Mouse (Mus musculus): ENCODE data around the gene Zc3h13. TPM values are rescaled to one million over a fixed set of nuclear protein-coding genes. Genes with fewer than 3 reads are reported as not detected.

Zc3h13 gene
- 32.4 and 40.2 TPM in 2 replicates for polyA plus RNA-seq (2014; fragmentation: Nextera tagmentation; extraction: Ambion mirVana)

DNA sequence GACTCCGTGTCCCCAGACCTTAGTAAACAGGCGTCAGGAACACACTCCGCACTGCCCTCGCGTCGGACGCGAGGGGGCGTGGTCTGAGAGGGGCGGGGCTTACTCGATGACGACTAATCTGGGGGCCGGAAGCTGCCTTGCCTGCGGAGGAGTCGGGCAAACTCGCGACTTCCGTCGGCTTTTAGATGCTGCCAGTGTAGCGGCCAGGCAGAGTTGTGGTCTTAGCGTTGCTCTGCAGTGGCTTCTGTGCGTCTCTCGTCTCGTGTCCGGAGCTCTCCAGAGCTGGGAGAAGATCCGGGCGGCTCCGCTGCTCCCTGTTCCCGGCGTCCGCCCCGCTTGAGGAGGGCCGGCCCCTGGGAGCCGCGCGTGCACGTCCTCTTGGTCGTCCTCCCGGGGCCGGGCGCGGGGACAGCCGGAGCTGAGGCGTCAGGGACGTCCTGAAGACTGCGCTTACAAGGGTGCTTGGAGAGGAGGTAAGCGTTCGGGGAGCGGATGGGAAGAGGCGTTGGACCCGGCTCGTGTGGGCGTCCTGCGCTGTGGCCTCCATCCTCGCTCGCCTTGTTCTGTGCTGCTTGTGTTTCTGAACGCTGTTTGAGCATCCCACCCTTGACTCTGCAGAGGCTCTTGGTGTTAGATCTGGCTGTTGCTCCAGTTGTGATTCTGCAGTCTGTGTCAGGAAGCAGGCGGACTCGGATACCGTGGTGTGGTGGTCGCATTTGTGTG, at the start of gene Zc3h13:
Gene Zc3h13 (plus strand): TSS at position 181 of the 723 bp plus-strand sequence.
- Histone ChIP-seq H3K9ac (ENCODE audit: low read depth, low read length) (peak within 1 kb of the TSS; percentile 90), H3K4me2 (replicated peaks; ENCODE audit: low read depth, low read length) (peak within 1 kb of the TSS; percentile 74), H3K36me3 (ENCODE audit: control insufficient read depth, insufficient read depth, low read length) (no peaks in the 10 kb centered on the region), H3K4me1 (ENCODE audit: control insufficient read depth, insufficient read depth, low read length) (peaks cover 6% of the 10 kb centered on the region; the same call in 1 of the 2 replicates), H3K4me3 (ENCODE audit: low read length) (peak within 1 kb of the TSS; percentile 100), H3K27me3 (ENCODE audit: control insufficient read depth, insufficient read depth, low read length) (no peaks in the 10 kb centered on the region), H3K27ac (ENCODE audit: low read depth, low read length) (peak within 1 kb of the TSS; percentile 78), H3K9me3 (ENCODE audit: control insufficient read depth, low read length) (no peaks in the 10 kb centered on the region)
- ATAC-seq (ENCODE audit: low FRiP score, low TSS enrichment) = peak; percentile 97
- WGBS = under 1% methylated on average over 58 of the region's 61 CpGs

DNA sequence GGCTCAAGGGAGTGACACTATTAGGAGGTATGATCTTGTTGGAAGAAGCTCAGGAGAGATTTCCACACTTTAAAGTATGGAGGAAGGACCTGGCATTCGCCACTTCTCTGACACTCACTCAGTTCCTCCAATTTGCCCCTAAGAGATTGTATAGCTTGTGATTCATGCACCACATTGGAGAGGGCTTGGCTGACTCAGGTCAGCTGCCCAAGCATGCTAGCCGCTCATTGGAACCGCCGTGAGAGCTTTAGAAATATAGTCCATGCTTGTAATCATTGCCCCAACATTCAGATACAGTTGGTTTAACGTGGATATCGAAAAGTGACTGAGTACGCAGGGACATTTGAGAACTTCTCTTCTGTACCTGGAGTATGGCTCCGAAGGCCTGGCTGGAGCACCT, 48.6 kb upstream of the Zc3h13 start:
- Histone ChIP-seq H3K27me3 (ENCODE audit: control insufficient read depth, insufficient read depth, low read length) (no peaks in the 10 kb centered on the region), H3K4me3 (ENCODE audit: low read length) (no peak overlapping the region), H3K4me1 (ENCODE audit: control insufficient read depth, insufficient read depth, low read length) (no peaks in the 10 kb centered on the region), H3K36me3 (ENCODE audit: control insufficient read depth, insufficient read depth, low read length) (no peaks in the 10 kb centered on the region), H3K9ac (ENCODE audit: low read depth, low read length) (no peak overlapping the region), H3K27ac (ENCODE audit: low read depth, low read length) (no peak overlapping the region), H3K4me2 (replicated peaks; ENCODE audit: low read depth, low read length) (no peak overlapping the region), H3K9me3 (ENCODE audit: control insufficient read depth, low read length) (no peaks in the 10 kb centered on the region)
- WGBS = 68% methylated on average over 8 of the region's 8 CpGs
- ATAC-seq (ENCODE audit: low FRiP score, low TSS enrichment) = no peak

DNA sequence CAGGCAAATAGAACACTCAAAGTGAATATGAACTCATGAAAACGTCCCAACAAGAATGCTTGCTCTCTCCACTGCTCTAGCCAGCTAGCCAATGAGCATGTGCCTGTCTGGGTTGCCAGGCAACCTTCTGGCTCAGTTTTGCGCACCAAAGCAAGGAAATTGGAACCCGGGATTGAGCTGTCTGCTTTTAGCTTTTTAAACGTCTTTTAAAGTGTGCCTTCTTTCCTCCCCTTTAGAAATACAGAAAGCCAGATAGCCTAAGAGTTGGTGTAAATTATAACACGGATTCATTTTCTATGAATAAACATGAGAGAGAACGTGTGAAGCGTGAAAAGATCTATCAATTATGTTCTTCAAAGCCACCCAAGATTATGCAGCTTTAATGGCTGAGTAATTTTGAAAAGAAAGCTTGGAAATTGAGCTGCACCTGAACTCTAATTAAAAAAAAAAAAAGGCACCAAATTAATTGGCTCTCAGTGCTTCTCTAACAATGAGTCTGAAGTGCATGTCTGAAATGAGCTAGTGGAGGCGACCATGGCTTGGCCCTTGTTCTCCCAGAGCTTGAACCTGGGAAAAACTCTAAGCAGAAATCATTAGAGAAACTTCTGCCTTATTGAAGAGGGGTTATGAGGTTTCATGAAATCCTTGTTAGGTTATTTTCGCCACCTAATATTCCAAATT, 48.1 kb upstream of the Zc3h13 start:
- Histone ChIP-seq H3K36me3 (ENCODE audit: control insufficient read depth, insufficient read depth, low read length) (no peaks in the 10 kb centered on the region), H3K27ac (ENCODE audit: low read depth, low read length) (no peak overlapping the region), H3K9me3 (ENCODE audit: control insufficient read depth, low read length) (no peaks in the 10 kb centered on the region), H3K4me3 (ENCODE audit: low read length) (no peak overlapping the region), H3K4me1 (ENCODE audit: control insufficient read depth, insufficient read depth, low read length) (no peaks in the 10 kb centered on the region), H3K27me3 (ENCODE audit: control insufficient read depth, insufficient read depth, low read length) (no peaks in the 10 kb centered on the region), H3K4me2 (replicated peaks; ENCODE audit: low read depth, low read length) (no peak overlapping the region), H3K9ac (ENCODE audit: low read depth, low read length) (no peak overlapping the region)
- no peak for ATAC-seq (ENCODE audit: low FRiP score, low TSS enrichment)
- 47% methylated on average over 9 of the region's 9 CpGs for WGBS

DNA sequence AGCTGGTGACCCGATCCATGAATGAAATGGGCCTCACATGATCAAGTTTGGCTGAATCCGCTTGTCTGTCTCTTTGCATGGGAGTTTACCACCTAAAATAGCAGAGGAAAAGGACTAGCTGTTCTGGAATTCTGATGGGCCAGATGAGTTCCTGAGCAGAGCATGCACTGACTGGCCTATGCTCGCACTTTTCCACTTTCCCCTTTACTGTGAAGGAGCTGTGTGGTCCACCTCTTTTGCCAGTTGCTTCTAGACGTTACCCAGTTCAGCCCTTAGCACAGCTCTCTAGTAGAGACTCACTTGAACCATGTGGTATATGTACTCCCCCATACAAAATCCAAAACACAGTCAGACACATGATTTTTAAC, 47.6 kb upstream of the Zc3h13 start:
- H3K4me2 ChIP-seq (replicated peaks; ENCODE audit: low read depth, low read length) = no peak overlapping the region
- WGBS = 81% methylated on average over 4 of the region's 4 CpGs
- H3K4me3 ChIP-seq (ENCODE audit: low read length) = no peak overlapping the region
- no peaks in the 10 kb centered on the region for H3K9me3 ChIP-seq (ENCODE audit: control insufficient read depth, low read length)
- no peaks in the 10 kb centered on the region for H3K27me3 ChIP-seq (ENCODE audit: control insufficient read depth, insufficient read depth, low read length)
- H3K36me3 ChIP-seq (ENCODE audit: control insufficient read depth, insufficient read depth, low read length) = no peaks in the 10 kb centered on the region
- no peak overlapping the region for H3K9ac ChIP-seq (ENCODE audit: low read depth, low read length)
- H3K4me1 ChIP-seq (ENCODE audit: control insufficient read depth, insufficient read depth, low read length) = no peaks in the 10 kb centered on the region
- ATAC-seq (ENCODE audit: low FRiP score, low TSS enrichment) = no peak
- no peak overlapping the region; the same call in 1 of the 2 replicates for H3K27ac ChIP-seq (ENCODE audit: low read depth, low read length)

DNA sequence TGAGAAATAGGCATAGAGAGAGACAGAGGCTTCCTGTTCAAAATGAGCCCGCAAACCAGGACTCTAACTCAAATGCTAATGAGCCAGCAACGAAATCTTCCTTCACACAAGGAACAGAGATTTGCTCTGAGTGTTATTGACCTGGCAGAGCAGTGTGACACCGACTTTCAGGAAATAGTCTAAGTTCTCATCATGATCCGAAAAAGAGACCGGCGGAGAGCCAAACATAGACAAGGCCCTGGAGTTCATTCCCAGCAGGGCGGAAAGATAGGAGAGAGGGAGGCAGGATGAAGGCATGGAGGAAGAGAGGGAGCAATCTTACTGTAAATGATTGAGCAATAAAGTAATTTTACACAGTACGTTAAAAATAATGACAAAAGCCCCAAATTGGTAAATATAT, 47.1 kb upstream of the Zc3h13 start:
- no peaks in the 10 kb centered on the region for H3K4me1 ChIP-seq (ENCODE audit: control insufficient read depth, insufficient read depth, low read length)
- no peak overlapping the region for H3K9ac ChIP-seq (ENCODE audit: low read depth, low read length)
- ATAC-seq (ENCODE audit: low FRiP score, low TSS enrichment) = no peak
- no peaks in the 10 kb centered on the region for H3K36me3 ChIP-seq (ENCODE audit: control insufficient read depth, insufficient read depth, low read length)
- no peaks in the 10 kb centered on the region for H3K27me3 ChIP-seq (ENCODE audit: control insufficient read depth, insufficient read depth, low read length)
- 0 out of 2 replicates have a peak overlapping the region, but pooled peaks have one; percentile 42 for H3K27ac ChIP-seq (ENCODE audit: low read depth, low read length)
- H3K9me3 ChIP-seq (ENCODE audit: control insufficient read depth, low read length) = no peaks in the 10 kb centered on the region
- H3K4me3 ChIP-seq (ENCODE audit: low read length) = no peak overlapping the region
- H3K4me2 ChIP-seq (replicated peaks; ENCODE audit: low read depth, low read length) = no peak overlapping the region
- 86% methylated on average over 8 of the region's 8 CpGs for WGBS

DNA sequence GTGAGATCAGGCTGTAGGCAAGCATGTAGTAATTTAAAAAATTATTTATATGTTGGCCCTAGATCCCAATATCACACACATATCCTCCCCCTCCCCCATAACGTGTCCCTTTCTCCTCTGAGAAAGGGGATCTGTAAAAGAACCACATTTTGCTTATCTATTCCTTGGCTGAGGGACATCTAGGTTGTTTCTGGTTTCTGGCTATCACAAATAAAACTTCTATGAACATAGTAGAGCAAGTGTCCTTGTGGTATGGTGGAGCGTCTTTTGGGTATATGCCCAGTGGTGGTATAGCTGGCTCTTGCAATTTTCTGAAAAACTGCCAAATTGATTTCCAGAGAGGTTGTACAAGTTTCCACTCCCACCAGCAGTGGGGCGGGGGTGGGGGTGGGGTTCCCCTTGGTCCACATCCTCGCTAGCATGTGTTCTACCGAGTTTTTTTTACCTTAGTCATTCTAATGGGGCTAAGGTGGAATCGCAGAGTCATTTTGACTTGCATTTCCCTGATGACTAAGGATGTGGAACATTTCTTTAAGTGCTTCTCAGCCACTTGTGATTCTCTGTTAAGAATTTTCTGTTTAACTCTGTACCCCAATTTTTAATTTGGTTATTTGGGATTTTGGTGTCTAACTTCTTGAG, 46.0 kb upstream of the Zc3h13 start:
- H3K27me3 ChIP-seq (ENCODE audit: control insufficient read depth, insufficient read depth, low read length) = no peaks in the 10 kb centered on the region
- WGBS = 88% methylated on average over 6 of the region's 6 CpGs
- no peaks in the 10 kb centered on the region for H3K36me3 ChIP-seq (ENCODE audit: control insufficient read depth, insufficient read depth, low read length)
- H3K9ac ChIP-seq (ENCODE audit: low read depth, low read length) = no peak overlapping the region
- H3K4me2 ChIP-seq (replicated peaks; ENCODE audit: low read depth, low read length) = no peak overlapping the region
- H3K9me3 ChIP-seq (ENCODE audit: control insufficient read depth, low read length) = no peaks in the 10 kb centered on the region
- H3K4me3 ChIP-seq (ENCODE audit: low read length) = no peak overlapping the region
- H3K4me1 ChIP-seq (ENCODE audit: control insufficient read depth, insufficient read depth, low read length) = no peaks in the 10 kb centered on the region
- H3K27ac ChIP-seq (ENCODE audit: low read depth, low read length) = no peak overlapping the region
- ATAC-seq (ENCODE audit: low FRiP score, low TSS enrichment) = no peak

DNA sequence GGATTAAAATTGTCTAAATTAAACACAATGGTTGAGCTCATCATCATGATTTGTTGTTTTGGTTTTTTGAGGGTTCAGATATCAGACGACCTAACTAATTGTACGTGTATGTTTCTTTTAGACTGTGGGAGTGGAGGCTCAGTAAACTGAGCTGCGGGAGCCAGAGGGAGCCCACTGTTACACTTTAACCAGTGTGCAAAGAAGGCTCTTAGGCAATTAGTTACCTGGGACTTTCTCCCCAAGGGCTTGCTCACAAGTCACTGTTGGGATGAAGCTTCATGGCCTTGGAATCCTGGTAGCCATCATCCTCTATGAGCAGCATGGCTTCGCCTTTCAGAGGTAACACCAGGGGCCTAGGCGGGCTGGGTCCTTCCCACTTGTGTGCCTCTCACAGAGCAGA, 42.1 kb upstream of the Zc3h13 start, which contains the start of gene Cpb2:
Gene Cpb2 (plus strand): TSS at position 201 of the 400 bp plus-strand sequence.
- Histone ChIP-seq H3K27me3 (ENCODE audit: control insufficient read depth, insufficient read depth, low read length) (no peaks in the 10 kb centered on the region), H3K4me3 (ENCODE audit: low read length) (no peak within 1 kb of the TSS), H3K4me1 (ENCODE audit: control insufficient read depth, insufficient read depth, low read length) (no peaks in the 10 kb centered on the region), H3K9ac (ENCODE audit: low read depth, low read length) (no peak within 1 kb of the TSS), H3K27ac (ENCODE audit: low read depth, low read length) (0 out of 2 replicates have a peak within 1 kb of the TSS, but pooled peaks have one; percentile 24), H3K4me2 (replicated peaks; ENCODE audit: low read depth, low read length) (no peak within 1 kb of the TSS), H3K36me3 (ENCODE audit: control insufficient read depth, insufficient read depth, low read length) (no peaks in the 10 kb centered on the region), H3K9me3 (ENCODE audit: control insufficient read depth, low read length) (no peaks in the 10 kb centered on the region)
- ATAC-seq (ENCODE audit: low FRiP score, low TSS enrichment) = no peak
- WGBS = 54% methylated on average over 5 of the region's 5 CpGs

DNA sequence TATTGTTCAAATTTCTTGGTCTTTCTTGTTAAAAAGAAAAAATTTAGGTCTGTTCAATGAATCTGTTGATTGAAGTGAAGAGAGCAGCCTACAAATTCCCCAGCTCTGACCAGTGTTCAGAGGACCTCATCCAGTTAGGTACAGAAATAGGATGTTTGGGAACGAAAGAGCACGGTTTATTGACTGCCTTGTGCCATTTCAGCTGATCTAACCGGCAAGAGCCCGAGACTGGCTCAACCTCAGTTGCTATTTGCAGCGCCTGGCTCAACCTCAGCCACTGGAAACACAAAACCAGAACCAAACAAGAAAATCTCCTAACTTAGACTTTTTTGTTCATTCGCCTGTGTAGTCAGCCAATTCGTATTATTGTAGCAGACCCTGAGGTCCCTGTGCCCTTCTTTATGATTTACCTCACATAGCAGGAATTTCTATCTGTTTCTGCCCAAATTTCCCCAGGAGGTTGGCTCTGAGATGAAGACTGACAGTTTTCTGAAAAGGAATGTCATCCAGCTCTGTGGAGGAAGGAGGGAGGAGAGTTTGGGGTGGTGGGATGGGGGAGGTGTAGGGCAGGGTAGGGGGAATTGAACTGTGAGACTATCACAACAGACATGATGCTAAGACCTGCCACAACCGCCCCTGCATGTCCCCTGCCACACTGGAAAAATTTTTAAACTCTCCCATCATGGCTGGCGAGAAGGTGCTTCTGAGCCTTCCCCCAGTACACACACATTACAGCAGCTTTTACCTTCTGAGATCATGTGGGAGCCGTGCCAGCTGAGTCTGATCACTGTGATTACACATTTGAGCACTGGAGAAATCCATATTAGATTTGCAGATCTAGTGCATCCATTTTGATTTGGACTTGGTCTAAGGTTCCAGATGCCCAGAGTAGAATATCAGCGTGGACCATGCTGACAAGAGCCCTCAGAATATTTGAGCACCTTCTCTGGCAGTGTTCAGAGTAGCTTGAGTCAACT, 37.9 kb upstream of the Zc3h13 start:
- no peaks in the 10 kb centered on the region for H3K36me3 ChIP-seq (ENCODE audit: control insufficient read depth, insufficient read depth, low read length)
- 79% methylated on average over 11 of the region's 11 CpGs for WGBS
- no peak for ATAC-seq (ENCODE audit: low FRiP score, low TSS enrichment)

More for the DNA sequence above, 37.9 kb upstream of the Zc3h13 start:
- no peaks in the 10 kb centered on the region for H3K4me1 ChIP-seq (ENCODE audit: control insufficient read depth, insufficient read depth, low read length)
- H3K27me3 ChIP-seq (ENCODE audit: control insufficient read depth, insufficient read depth, low read length) = no peaks in the 10 kb centered on the region
- no peak overlapping the region for H3K27ac ChIP-seq (ENCODE audit: low read depth, low read length)
- no peak overlapping the region for H3K9ac ChIP-seq (ENCODE audit: low read depth, low read length)
- no peaks in the 10 kb centered on the region for H3K9me3 ChIP-seq (ENCODE audit: control insufficient read depth, low read length)
- no peak overlapping the region for H3K4me3 ChIP-seq (ENCODE audit: low read length)
- H3K4me2 ChIP-seq (replicated peaks; ENCODE audit: low read depth, low read length) = no peak overlapping the region
